Mouse (Mus musculus): ENCODE data around the gene 6430571L13Rik. TPM values are rescaled to one million over a fixed set of nuclear protein-coding genes. Genes with fewer than 3 reads are reported as not detected.

Gene 6430571L13Rik
- 8.6 and 8.8 TPM in 2 replicates for polyA plus RNA-seq (2015; fragmentation: Nextera tagmentation; extraction: Ambion mirVana)

DNA sequence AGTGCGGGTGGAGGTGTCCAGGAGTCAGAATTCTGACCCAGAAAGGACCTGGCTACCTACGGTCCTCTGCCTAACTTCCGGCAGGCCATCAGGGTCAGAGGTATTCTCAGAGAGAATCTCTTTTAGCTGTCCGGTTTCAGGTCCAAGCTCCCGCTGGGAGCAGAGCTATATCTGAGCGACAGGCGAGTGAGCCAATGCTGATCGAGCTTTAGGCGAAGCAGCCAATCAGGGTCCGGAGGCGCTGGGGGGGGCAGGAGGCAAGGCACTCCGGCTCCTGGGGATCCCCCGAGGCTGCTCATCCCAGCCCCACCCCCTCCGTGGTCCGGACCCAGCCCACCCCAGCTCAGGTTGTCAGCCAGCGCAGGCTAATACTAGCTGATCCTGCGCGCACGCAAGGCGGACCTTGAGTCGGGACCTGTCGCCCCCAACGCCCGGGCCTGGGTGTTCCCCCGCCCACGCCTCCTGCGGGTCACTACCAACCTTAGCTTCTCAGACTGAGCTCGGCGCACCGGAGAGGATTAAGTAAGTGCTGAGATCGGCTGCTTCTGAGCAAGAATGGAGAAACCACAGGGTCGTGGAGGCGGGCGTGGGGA lies at the start of gene 6430571L13Rik:
Gene 6430571L13Rik, plus strand, starts transcription at position 336 of the 593 bp plus-strand sequence.

GRCm38 (mm10) chr9:107296016-107296040 lies 44.6 kb upstream of the 6430571L13Rik start, which contains the start of gene Cish:
Cish (plus strand) TSS chr9:107296026.

DNA sequence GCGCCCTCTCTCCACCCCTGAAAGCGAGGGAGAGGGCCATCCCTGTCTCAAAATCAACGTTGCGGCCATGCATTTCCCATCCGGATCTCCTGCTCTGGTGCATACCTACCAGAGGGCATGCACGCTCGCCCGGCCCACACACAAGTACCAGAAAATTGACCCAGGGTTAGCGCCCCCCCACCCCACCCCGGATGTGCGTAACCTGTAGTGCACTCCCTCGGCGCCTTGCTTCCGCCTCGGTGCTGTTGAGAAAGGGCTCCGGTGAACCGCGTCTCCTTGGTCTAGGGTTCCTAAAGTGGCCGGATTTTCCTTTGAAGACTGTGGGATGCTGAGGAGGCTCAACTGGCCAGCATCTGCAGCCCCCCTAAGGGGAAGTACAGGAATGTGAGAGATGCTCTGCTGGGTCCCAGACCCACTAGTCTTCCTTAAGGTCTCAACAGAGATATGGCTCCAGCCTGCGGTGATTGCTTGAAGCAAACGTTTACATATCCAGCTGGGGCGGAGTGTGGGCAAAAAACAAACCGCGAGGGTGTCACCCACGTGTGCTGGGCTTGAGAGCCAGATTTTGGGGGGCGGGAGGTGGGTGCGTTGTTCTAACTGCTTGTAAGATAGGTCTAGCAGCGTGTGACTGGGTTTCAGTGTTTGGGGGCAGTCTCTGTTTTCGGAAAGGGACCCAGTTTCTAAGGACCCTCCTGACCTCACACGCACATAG lies 2.1 kb upstream of the 6430571L13Rik start, which contains the start of gene Hemk1:
Gene Hemk1, minus strand, starts transcription at position 179 of the 712 bp plus-strand sequence.

GRCm38 (mm10) chr9:107399491-107399971 lies 59.1 kb downstream of the 6430571L13Rik start, which contains the start of gene Cacna2d2:
Cacna2d2 (plus strand) TSS chr9:107399612.

Other genes starting within 250 kb of the 6430571L13Rik start
- gene Dock3, start 108.7 kb upstream of the 6430571L13Rik start, polyA plus RNA-seq (2015; fragmentation: Nextera tagmentation; extraction: Ambion mirVana): 35.4 and 42.8 TPM in 2 replicates
- 2.0 and 2.4 TPM in 2 replicates for gene Mapkapk3, start 50.7 kb upstream of the 6430571L13Rik start, polyA plus RNA-seq (2015; fragmentation: Nextera tagmentation; extraction: Ambion mirVana)
- gene Cish, start 44.6 kb upstream of the 6430571L13Rik start, polyA plus RNA-seq (2015; fragmentation: Nextera tagmentation; extraction: Ambion mirVana): 7.0 and 8.6 TPM in 2 replicates
- 16.1 and 18.6 TPM in 2 replicates for gene Hemk1, start 2.3 kb upstream of the 6430571L13Rik start, polyA plus RNA-seq (2015; fragmentation: Nextera tagmentation; extraction: Ambion mirVana)
- 8.8 and 11.5 TPM in 2 replicates for gene Cacna2d2, start 59.0 kb downstream of the 6430571L13Rik start, polyA plus RNA-seq (2015; fragmentation: Nextera tagmentation; extraction: Ambion mirVana)
- 48.4 and 50.3 TPM in 2 replicates for gene Tmem115, start 193.3 kb downstream of the 6430571L13Rik start, polyA plus RNA-seq (2015; fragmentation: Nextera tagmentation; extraction: Ambion mirVana)
- gene Cyb561d2, start 201.6 kb downstream of the 6430571L13Rik start, polyA plus RNA-seq (2015; fragmentation: Nextera tagmentation; extraction: Ambion mirVana): 64.1 and 65.4 TPM in 2 replicates
- gene Nprl2, start 201.6 kb downstream of the 6430571L13Rik start, polyA plus RNA-seq (2015; fragmentation: Nextera tagmentation; extraction: Ambion mirVana): 57.7 and 63.8 TPM in 2 replicates
- gene Zmynd10, start 206.7 kb downstream of the 6430571L13Rik start, polyA plus RNA-seq (2015; fragmentation: Nextera tagmentation; extraction: Ambion mirVana): 2.3 and 2.8 TPM in 2 replicates
- 33.1 and 41.1 TPM in 2 replicates for gene Rassf1, start 211.0 kb downstream of the 6430571L13Rik start, polyA plus RNA-seq (2015; fragmentation: Nextera tagmentation; extraction: Ambion mirVana)
- gene Tusc2, start 222.7 kb downstream of the 6430571L13Rik start, polyA plus RNA-seq (2015; fragmentation: Nextera tagmentation; extraction: Ambion mirVana): 121 and 123 TPM in 2 replicates
- gene Hyal2, start 227.3 kb downstream of the 6430571L13Rik start, polyA plus RNA-seq (2015; fragmentation: Nextera tagmentation; extraction: Ambion mirVana): 40.8 and 41.1 TPM in 2 replicates
- gene Hyal1, start 236.3 kb downstream of the 6430571L13Rik start, polyA plus RNA-seq (2015; fragmentation: Nextera tagmentation; extraction: Ambion mirVana): 5.3 and 5.8 TPM in 2 replicates
- 19.3 and 21.4 TPM in 2 replicates for gene Naa80, start 238.3 kb downstream of the 6430571L13Rik start, polyA plus RNA-seq (2015; fragmentation: Nextera tagmentation; extraction: Ambion mirVana)
- 1.8 and 2.2 TPM in 2 replicates for gene Hyal3, start 240.2 kb downstream of the 6430571L13Rik start, polyA plus RNA-seq (2015; fragmentation: Nextera tagmentation; extraction: Ambion mirVana)
- 10.7 and 15.2 TPM in 2 replicates for gene Ifrd2, start 247.0 kb downstream of the 6430571L13Rik start, polyA plus RNA-seq (2015; fragmentation: Nextera tagmentation; extraction: Ambion mirVana)